Comparison of ENCODE assay signal across 16 mouse cellular contexts in genomic region chr2:152927371-152927770, GRCm38 (mm10). TPM values are rescaled to one million over a fixed set of nuclear protein-coding genes. Genes with fewer than 3 reads are reported as not detected.
DNase-seq lines count a peak whose midpoint lies in the region; ATAC-seq and TF ChIP-seq lines count a peak whose summit lies in the region.
"Had no signal": no experiment of that assay in that cellular context is flagged by ENCODE, and none has a peak within 500 bp of the region (broad histone marks: within the 10 kb centered on the region; RNA-seq: fewer than 3 reads in every experiment).

No protein-coding gene starts in this region.

- H3K27ac ChIP-seq in lung, embryonic 14.5 days (ENCODE audit: low read depth) = peak overlapping the region; percentile 70; the same call in 1 of the 2 replicates
- H3K27ac ChIP-seq in macrophage = peak overlapping the region; percentile 93
- H3K27ac ChIP-seq: layer of hippocampus, adult 2 months had no signal

- no peaks in the 10 kb centered on the region for H3K79me2 ChIP-seq in macrophage (ENCODE audit: inconsistent target)

- H3K9ac ChIP-seq in lung, embryonic 14.5 days = no peak overlapping the region

- H3K4me3 ChIP-seq in lung, embryonic 14.5 days (ENCODE audit: low read depth, low read length) = no peak overlapping the region
- H3K4me3 ChIP-seq in macrophage (ENCODE audit: inconsistent target) = no peak overlapping the region
- H3K4me3 ChIP-seq: layer of hippocampus, adult 2 months had no signal

- no peak for TF ChIP-seq CTCF in lung, embryonic 14.5 days (IDR thresholded peaks at IDR 0.05; ENCODE audit: low read depth)

- 57% methylated on average over 5 of the region's 5 CpGs for WGBS in lung, embryonic 14.5 days
- whole genome bisulfite sequencing in macrophage (ENCODE audit: missing documents) = 8% methylated on average over 5 of the region's 5 CpGs

- no peaks in the 10 kb centered on the region for H3K9me3 ChIP-seq in lung, embryonic 14.5 days (ENCODE audit: low read depth, low read length)

- no peaks in the 10 kb centered on the region for H3K27me3 ChIP-seq in lung, embryonic 14.5 days (ENCODE audit: insufficient read depth, low read length)

- intact Hi-C loops in heart, postnatal 36 days (cut with DNase I) = no loop called here

- no peak overlapping the region for H3K4me2 ChIP-seq in lung, embryonic 14.5 days

- peaks cover 14% of the 10 kb centered on the region; the same call in 1 of the 2 replicates for H3K4me1 ChIP-seq in lung, embryonic 14.5 days (ENCODE audit: insufficient read depth)

- ATAC-seq in lung, embryonic 14.5 days (ENCODE audit: insufficient read depth) = no peak
- ATAC-seq: forebrain, embryonic 14.5 days; inflammation-experienced regulatory T-cells, adult 6 months had no signal

- peak; percentile 13 for DNase-seq in heart, adult 8-10 months (ENCODE audit: low spot score)
- no peak for DNase-seq in heart, postnatal 36 days
- no peak for DNase-seq in lung, embryonic 14.5 days
- DNase-seq in lung, postnatal 10 days = no peak
- peak; percentile 61 for DNase-seq in adipocyte (ENCODE audit: low spot score)
- no peak for DNase-seq in left cerebral cortex, adult 11 months (ENCODE audit: low spot score)
- no peak for DNase-seq in natural killer cell, adult 2 months (ENCODE audit: low spot score in 2 of 2)
- DNase-seq: cerebellum, adult 18-20 months; left cerebral cortex, postnatal 4 days; lung, adult 2 months; thymus, postnatal 36 days had no signal

- no peaks in the 10 kb centered on the region for H3K36me3 ChIP-seq in lung, embryonic 14.5 days (ENCODE audit: insufficient read depth)
- H3K36me3 ChIP-seq in macrophage (ENCODE audit: inconsistent target) = no peaks in the 10 kb centered on the region

RNA-seq across cellular contexts. Expression of gene Foxs1, which starts 5.6 kb away (rescaled TPM):
- total RNA-seq in heart, adult 8-10 months (2022) = 1 to 10 TPM; 1.6 to 2.7 (median 2.1) TPM
- total RNA-seq in heart, postnatal 36 days (2021) = 1 to 10 TPM; 2.8 to 3.6 TPM
- 3.9 and 4.8 TPM in 2 replicates for polyA plus RNA-seq in lung, embryonic 14.5 days (2014; fragmentation: Nextera tagmentation; extraction: Ambion mirVana)
- not detected for total RNA-seq in macrophage (2018; cell fraction: chromatin; rRNA removed)
- under 1 TPM in 1 of 26 experiments, not detected in 25; 0.09 TPM for total RNA-seq in macrophage (2018; cell fraction: cytosol; rRNA removed)
- under 1 TPM in 1 of 26 experiments, not detected in 25; 0.46 TPM for total RNA-seq in macrophage (2018; cell fraction: nucleus; rRNA removed)
- not detected in 3 replicates for polyA plus RNA-seq in macrophage (2018)
- polyA plus RNA-seq: inflammation-experienced regulatory T-cells, adult 6 months had no signal

RNA-seq across cellular contexts. Expression of gene Mylk2, which starts 16.2 kb away (rescaled TPM):
- under 1 TPM; 0.17 to 0.44 (median 0.31) TPM for total RNA-seq in heart, adult 8-10 months (2022)
- under 1 TPM in 1 of 2 experiments, not detected in 1; 0.22 TPM for total RNA-seq in heart, postnatal 36 days (2021)
- not detected in 2 replicates for polyA plus RNA-seq in lung, embryonic 14.5 days (2014; fragmentation: Nextera tagmentation; extraction: Ambion mirVana)
- under 1 TPM in 3 of 26 experiments, not detected in 23; 0.16 to 0.94 (median 0.80) TPM for total RNA-seq in macrophage (2018; cell fraction: chromatin; rRNA removed)
- total RNA-seq in macrophage (2018; cell fraction: cytosol; rRNA removed) = under 1 TPM in 5 of 26 experiments, not detected in 21; 0.03 to 0.14 (median 0.04) TPM
- total RNA-seq in macrophage (2018; cell fraction: nucleus; rRNA removed) = 1 to 10 TPM in 1 of 26 experiments, under 1 TPM in 5, not detected in 20; 0.29 to 1.1 (median 0.36) TPM
- not detected in 3 replicates for polyA plus RNA-seq in macrophage (2018)
- total RNA-seq: layer of hippocampus, adult 2 months; left cerebral cortex, postnatal 4 days had no signal
- polyA plus RNA-seq: forebrain, embryonic 14.5 days; heart, embryonic 14.5 days; inflammation-experienced regulatory T-cells, adult 6 months had no signal

RNA-seq across cellular contexts. Expression of gene Dusp15, which starts 24.1 kb away (rescaled TPM):
- total RNA-seq in heart, adult 8-10 months (2022) = not detected
- not detected for total RNA-seq in heart, postnatal 36 days (2021)
- polyA plus RNA-seq in lung, embryonic 14.5 days (2014; fragmentation: Nextera tagmentation; extraction: Ambion mirVana) = 0.14 TPM in 1 of 2 replicates, not detected in the other
- not detected for total RNA-seq in macrophage (2018; cell fraction: chromatin; rRNA removed)
- not detected for total RNA-seq in macrophage (2018; cell fraction: cytosol; rRNA removed)
- total RNA-seq in macrophage (2018; cell fraction: nucleus; rRNA removed) = under 1 TPM in 1 of 26 experiments, not detected in 25; 0.12 TPM
- polyA plus RNA-seq in macrophage (2018) = not detected in 3 replicates
- polyA plus RNA-seq: heart, embryonic 14.5 days; inflammation-experienced regulatory T-cells, adult 6 months had no signal

RNA-seq across cellular contexts. Expression of gene Ttll9, which starts 34.9 kb away (rescaled TPM):
- total RNA-seq in heart, adult 8-10 months (2022) = not detected
- not detected for total RNA-seq in heart, postnatal 36 days (2021)
- polyA plus RNA-seq in lung, embryonic 14.5 days (2014; fragmentation: Nextera tagmentation; extraction: Ambion mirVana) = 0.20 and 0.59 TPM in 2 replicates
- total RNA-seq in macrophage (2018; cell fraction: chromatin; rRNA removed) = not detected
- under 1 TPM in 1 of 26 experiments, not detected in 25; 0.09 TPM for total RNA-seq in macrophage (2018; cell fraction: cytosol; rRNA removed)
- total RNA-seq in macrophage (2018; cell fraction: nucleus; rRNA removed) = under 1 TPM in 1 of 26 experiments, not detected in 25; 0.50 TPM
- polyA plus RNA-seq in macrophage (2018) = not detected in 3 replicates

Comparison
In these comparisons a context has a peak if more than half of its experiments do, and no peak if none do; other contexts are left out.
1. DNase-seq: peak in heart, adult 8-10 months (single experiment) and adipocyte (single experiment); none in heart, postnatal 36 days (0 of 2), lung, embryonic 14.5 days (single experiment), lung, postnatal 10 days (single experiment), left cerebral cortex, adult 11 months (single experiment) and natural killer cell, adult 2 months (0 of 2).